Mouse (Mus musculus) testis, adult 2 months (tissue): Measurements from ENCODE around the gene Gm15293. TPM values are rescaled to one million over a fixed set of nuclear protein-coding genes. Genes with fewer than 3 reads are reported as not detected.
"Not testable (repeated sequence)": the region's sequence is repeated elsewhere in the genome, so short reads cannot be mapped to it uniquely, and the experiment has no call there.

Experiments
- H3K27ac ChIP-seq: fragments of 200-500 bp; 2 replicates; pipeline ENCODE4 v1.5.1; 2012; ENCODE audit warnings: low read depth, low read length; ENCODE audit not compliant: control insufficient read depth, insufficient read depth
- H3K27me3 ChIP-seq: fragments of 200-500 bp; 2 replicates; pipeline ENCODE4 v1.6.1; 2012; ENCODE audit warnings: mild to moderate bottlenecking, low read length, moderate library complexity; ENCODE audit not compliant: control insufficient read depth, insufficient read depth
- H3K36me3 ChIP-seq: fragments of 200-500 bp; 2 replicates; pipeline ENCODE4 v1.6.1; 2012; ENCODE audit warnings: mild to moderate bottlenecking, low read length; ENCODE audit not compliant: control insufficient read depth, insufficient read depth
- H3K4me1 ChIP-seq: fragments of 200-500 bp; 2 replicates; pipeline ENCODE4 v1.6.1; 2012; ENCODE audit warnings: low read length; ENCODE audit not compliant: control insufficient read depth, insufficient read depth
- H3K4me3 ChIP-seq: fragments of 200-500 bp; 2 replicates; pipeline ENCODE4 v1.5.1; 2012; ENCODE audit warnings: low read depth, mild to moderate bottlenecking, low read length, moderate library complexity, mixed read lengths; ENCODE audit not compliant: control insufficient read depth
- polyA plus RNA-seq: library from polyadenylated mRNA; depleted of rRNA; stranded (reverse); fragments of >200 nt; gene quantifications from 2 replicates; pipeline ENCODE4 v1.2.3, GENCODE M21; 2012; rRNA removed

Gm15293 gene
- polyA plus RNA-seq: not detected in 2 replicates

- H3K4me1 ChIP-seq, H3K27me3 ChIP-seq, H3K27ac ChIP-seq, H3K36me3 ChIP-seq, H3K4me3 ChIP-seq: not testable (repeated sequence)
These were observed at the start of gene Gm15293 for GRCm38 (mm10) chr8:21201261-21201660. Gene Gm15293, plus strand, starts transcription at chr8:21201561.

DNA sequence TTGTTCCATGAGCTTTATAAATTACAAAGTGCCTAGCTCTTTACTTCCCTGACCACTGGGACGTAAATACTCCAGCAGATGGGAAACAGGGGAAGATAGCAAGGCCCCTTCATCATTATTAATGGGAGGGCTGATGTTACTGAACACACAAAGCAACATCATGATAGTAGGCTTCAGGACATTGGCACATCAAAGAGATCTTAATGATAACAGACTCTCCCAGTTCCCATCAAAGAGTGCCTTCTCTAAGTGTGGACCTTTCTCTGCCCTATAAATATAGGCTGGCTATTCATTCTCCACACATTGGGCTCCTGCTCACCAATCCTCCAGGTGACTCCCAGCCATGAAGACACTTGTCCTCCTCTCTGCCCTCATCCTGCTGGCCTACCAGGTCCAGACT is 39.4 kb upstream of the Gm15293 start, which contains the start of gene Defa22:
TSS of gene Defa22 (plus strand) at position 301 of the 400 bp plus-strand sequence.
- not testable (repeated sequence) for H3K27me3 ChIP-seq, H3K27ac ChIP-seq

DNA sequence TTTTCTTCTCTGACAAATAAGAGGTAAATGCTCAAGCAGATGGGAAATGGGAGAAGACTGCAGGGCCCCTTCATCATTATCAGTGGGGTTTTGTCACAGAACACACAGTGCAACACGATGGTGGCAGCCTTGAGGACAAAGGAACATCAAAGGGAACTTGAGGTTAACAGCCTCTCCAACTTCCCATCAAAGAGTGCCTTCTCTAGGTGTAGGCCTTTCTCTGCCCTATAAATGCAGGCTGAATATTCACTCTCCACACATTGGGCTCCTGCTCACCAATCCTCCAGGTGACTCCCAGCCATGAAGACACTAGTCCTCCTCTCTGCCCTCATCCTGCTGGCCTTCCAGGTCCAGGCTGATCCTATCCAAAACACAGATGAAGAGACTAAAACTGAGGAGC is 10.0 kb upstream of the Gm15293 start, which contains the start of gene Defa31:
TSS of gene Defa31 (plus strand) at position 301 of the 400 bp plus-strand sequence.
- not testable (repeated sequence) for H3K4me3 ChIP-seq, H3K36me3 ChIP-seq, H3K27me3 ChIP-seq, H3K27ac ChIP-seq, H3K4me1 ChIP-seq

More for the DNA sequence above, 39.4 kb upstream of the Gm15293 start, which contains the start of gene Defa22:
- not testable (repeated sequence) for H3K4me1 ChIP-seq, H3K4me3 ChIP-seq, H3K36me3 ChIP-seq

Other genes with a start within 250 kb of the Gm15293 start
- gene Defa21, start 176.0 kb upstream of the Gm15293 start, polyA plus RNA-seq: 0.43 TPM in 1 of 2 replicates, not detected in the other
- 0.40 and 0.47 TPM in 2 replicates for gene Defa23, start 146.5 kb upstream of the Gm15293 start, polyA plus RNA-seq
- gene Defa35, start 136.5 kb upstream of the Gm15293 start, polyA plus RNA-seq: not detected in 2 replicates
- gene Defa25, start 117.1 kb upstream of the Gm15293 start, polyA plus RNA-seq: not detected in 2 replicates
- gene Gm14851, start 105.5 kb upstream of the Gm15293 start, polyA plus RNA-seq: not detected in 2 replicates
- not detected in 2 replicates for gene Defa30, start 66.9 kb upstream of the Gm15293 start, polyA plus RNA-seq
- gene Defa22, start 39.3 kb upstream of the Gm15293 start, polyA plus RNA-seq: 0.85 TPM in 1 of 2 replicates, not detected in the other
- not detected in 2 replicates for gene Defa31, start 9.9 kb upstream of the Gm15293 start, polyA plus RNA-seq
- gene Gm15292, start 48.2 kb downstream of the Gm15293 start, polyA plus RNA-seq: not detected in 2 replicates
- not detected in 2 replicates for gene Defa27, start 114.0 kb downstream of the Gm15293 start, polyA plus RNA-seq
- 4.2 and 7.3 TPM in 2 replicates for gene Defa29, start 125.5 kb downstream of the Gm15293 start, polyA plus RNA-seq
- not detected in 2 replicates for gene Defa2, start 177.0 kb downstream of the Gm15293 start, polyA plus RNA-seq
- not detected in 2 replicates for gene Defa33, start 190.2 kb downstream of the Gm15293 start, polyA plus RNA-seq
- gene Defa36, start 225.8 kb downstream of the Gm15293 start, polyA plus RNA-seq: not detected in 2 replicates